Mouse (Mus musculus) retina, embryonic 14.5 days (tissue): ENCODE results near the gene Mtmr6.
"Not testable (repeated sequence)": the region's sequence is repeated elsewhere in the genome, so short reads cannot be mapped to it uniquely, and the experiment has no call there.

Experiments
- DNase-seq: peaks from one replicate; pipeline ENCODE4 v3.0.0-alpha.2; 2015; ENCODE audit warnings: low spot score

Gene Mtmr6

DNA sequence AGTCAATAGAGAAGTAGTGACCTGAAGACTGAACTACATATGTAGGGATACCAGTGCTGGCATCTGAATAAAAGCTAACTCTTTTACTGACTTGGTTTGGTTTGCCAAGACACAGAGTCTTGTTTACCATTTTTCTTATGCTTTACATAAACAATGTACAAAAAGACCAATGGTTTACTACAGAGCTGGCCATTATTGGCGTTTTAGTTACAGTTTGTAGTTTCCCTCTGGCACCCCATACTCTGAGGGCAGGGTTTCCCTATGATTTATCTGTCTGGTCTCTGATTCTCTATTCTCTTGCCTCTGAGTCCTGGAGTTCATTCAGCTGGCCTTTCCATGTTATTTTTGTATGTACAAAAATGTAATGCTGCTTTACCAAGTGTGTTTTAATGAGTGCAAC is 30.5 kb downstream of the Mtmr6 start:
- no peak for DNase-seq

- DNase-seq: peak; percentile 60
These were observed 35.4 kb downstream of the Mtmr6 start for GRCm38 (mm10) chr14:60300224-60300991.

- DNase-seq: peak; percentile 22
These were observed 36.0 kb downstream of the Mtmr6 start for GRCm38 (mm10) chr14:60301024-60301423.

- DNase-seq: peak; percentile 10
These were observed 37.4 kb downstream of the Mtmr6 start for GRCm38 (mm10) chr14:60302441-60302840.

GRCm38 (mm10) chr14:60304441-60305220 is 39.6 kb downstream of the Mtmr6 start:
- no peak for DNase-seq

DNA sequence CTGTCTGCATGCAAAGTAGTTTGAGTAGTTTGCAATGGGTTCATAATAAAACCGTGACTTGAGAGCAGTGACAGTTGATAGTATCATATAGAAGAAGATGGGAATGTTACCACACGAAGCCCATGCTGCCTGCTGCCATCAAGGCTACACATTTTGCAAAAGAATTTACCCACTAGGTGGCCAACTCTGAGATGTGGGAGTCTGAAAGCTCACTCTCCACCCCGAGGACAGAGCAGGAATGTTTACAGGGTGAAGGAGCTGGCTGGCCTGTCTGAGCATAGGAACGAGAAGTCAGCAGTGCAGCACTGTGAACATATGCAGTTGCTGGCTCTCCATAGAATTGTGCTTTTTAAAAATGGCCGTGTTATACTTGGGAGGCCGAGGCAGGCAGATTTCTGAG is 43.1 kb downstream of the Mtmr6 start:
- peak; percentile 37 for DNase-seq

GRCm38 (mm10) chr14:60310691-60311090 is 45.7 kb downstream of the Mtmr6 start:
- peak; percentile 18 for DNase-seq

GRCm38 (mm10) chr14:60319231-60319630 is 54.2 kb downstream of the Mtmr6 start:
- no peak for DNase-seq

- DNase-seq: no peak
These were observed 55.8 kb downstream of the Mtmr6 start for GRCm38 (mm10) chr14:60320813-60321212.

DNA sequence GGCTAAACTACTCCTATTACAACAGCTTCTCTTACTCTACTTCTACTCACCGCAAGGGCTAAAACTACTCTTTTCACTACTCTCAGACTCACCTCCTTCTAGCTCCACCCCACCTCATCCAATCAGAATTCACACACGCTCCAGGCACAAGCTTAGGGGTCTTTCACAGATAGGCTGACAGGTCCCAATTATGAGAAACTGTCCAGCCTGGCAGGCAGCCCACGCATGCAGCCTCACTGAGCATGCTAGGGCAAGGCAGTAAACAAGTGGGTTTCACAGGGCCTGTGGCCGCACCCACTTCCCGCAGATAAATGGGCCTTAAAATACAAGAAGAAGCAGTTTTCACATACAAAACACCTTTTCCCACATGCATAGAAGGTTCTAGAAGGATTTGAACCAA is 75.0 kb downstream of the Mtmr6 start:
- not testable (repeated sequence) for DNase-seq

- DNase-seq: no peak
These were observed 75.5 kb downstream of the Mtmr6 start for GRCm38 (mm10) chr14:60340570-60340969.

GRCm38 (mm10) chr14:60345326-60345876 is 80.4 kb downstream of the Mtmr6 start:
- DNase-seq: no peak
